Mouse (Mus musculus) ES-Bruce4 (cell line): ENCODE measurements around the gene Ms4a7.
A peak's percentile ranks its signal among the peaks of the same experiment; 100 is the strongest.

Experiments
- CTCF ChIP-seq: IDR thresholded peaks from one replicate; pipeline ENCODE4 v1.8.1; 2011; ENCODE audit warnings: low read depth, low read length
- EP300 ChIP-seq: IDR thresholded peaks from 2 replicates; pipeline ENCODE4 v1.6.1; 2011; ENCODE audit warnings: low read depth, low read length; ENCODE audit not compliant: insufficient read depth

- TF ChIP-seq CTCF (peak; percentile 38), EP300 (no peak)
Measured at GRCm38 (mm10) chr19:11349698-11350481, 13.9 kb upstream of the Ms4a7 start.
